Mouse (Mus musculus) midbrain, embryonic 14.5 days (tissue): Measurements from ENCODE around the gene Gm12666. TPM values are rescaled to one million over a fixed set of nuclear protein-coding genes. Genes with fewer than 3 reads are reported as not detected.
A peak's percentile ranks its signal among the peaks of the same experiment; 100 is the strongest.
"Not testable (repeated sequence)": the region's sequence is repeated elsewhere in the genome, so short reads cannot be mapped to it uniquely, and the experiment has no call there.

Experiments
- ATAC-seq: fragments of 200-750 bp; cut with Nextera tagmentation; 2 replicates; pipeline ENCODE4 v1.8.0; 2017; ENCODE audit warnings: moderate number of reproducible peaks, moderate library complexity; ENCODE audit not compliant: low FRiP score, low TSS enrichment
- DNase-seq: peaks from one replicate; pipeline ENCODE4 v3.0.0-alpha.2; 2015
- H3K27ac ChIP-seq: fragments of 300-500 bp; sonication (generic); replicated peaks from 2 replicates; pipeline ENCODE4 v1.5.1; 2014; ENCODE audit warnings: mild to moderate bottlenecking, low read depth, low read length, moderate library complexity
- H3K27me3 ChIP-seq: fragments of 300-500 bp; sonication (generic); 2 replicates; pipeline ENCODE4 v1.6.1; 2014; ENCODE audit warnings: low read length, control low read depth, mixed read lengths; ENCODE audit not compliant: control insufficient read depth, insufficient read depth
- H3K36me3 ChIP-seq: fragments of 300-500 bp; sonication (generic); 2 replicates; pipeline ENCODE4 v1.6.1; 2014; ENCODE audit warnings: low read length, control low read depth; ENCODE audit not compliant: control insufficient read depth, insufficient read depth
- H3K4me1 ChIP-seq: fragments of 300-500 bp; sonication (generic); 2 replicates; pipeline ENCODE4 v1.6.1; 2014; ENCODE audit warnings: mild to moderate bottlenecking, antibody characterized with exemption, low read length, control low read depth; ENCODE audit not compliant: control insufficient read depth, insufficient read depth
- H3K4me2 ChIP-seq: fragments of 300-500 bp; sonication (generic); 2 replicates; pipeline ENCODE4 v1.6.1; 2014; ENCODE audit warnings: mild to moderate bottlenecking, low read length, moderate library complexity
- H3K4me3 ChIP-seq: fragments of 300-500 bp; sonication (generic); replicated peaks from 2 replicates; pipeline ENCODE4 v1.5.1; 2014; ENCODE audit warnings: low read depth, low read length
- H3K9ac ChIP-seq: fragments of 300-500 bp; sonication (generic); replicated peaks from 2 replicates; pipeline ENCODE4 v1.6.1; 2014; ENCODE audit warnings: mild to moderate bottlenecking, low read length, moderate library complexity
- H3K9me3 ChIP-seq: fragments of 300-500 bp; sonication (generic); 2 replicates; pipeline ENCODE4 v1.6.1; 2016; ENCODE audit warnings: low read length, control low read depth, mixed read lengths; ENCODE audit not compliant: control insufficient read depth
- WGBS: fragments of 180-500 bp; shearing (Covaris S2); extraction: QIAGEN DNeasy Blood & Tissue Kit; methylation state at CpG from one replicate; pipeline ENCODE4 v1.1.7; 2014; 5-methylcytosine and 5-hydroxymethylcytosine counted together
- polyA plus RNA-seq: library from polyadenylated mRNA; unstranded; fragments of >200 nt; fragmentation: Nextera tagmentation; extraction: Ambion mirVana; gene quantifications from 2 replicates; pipeline ENCODE4 v1.2.1, GENCODE M21; 2014

Gene Gm12666
- not detected in 2 replicates for polyA plus RNA-seq

DNA sequence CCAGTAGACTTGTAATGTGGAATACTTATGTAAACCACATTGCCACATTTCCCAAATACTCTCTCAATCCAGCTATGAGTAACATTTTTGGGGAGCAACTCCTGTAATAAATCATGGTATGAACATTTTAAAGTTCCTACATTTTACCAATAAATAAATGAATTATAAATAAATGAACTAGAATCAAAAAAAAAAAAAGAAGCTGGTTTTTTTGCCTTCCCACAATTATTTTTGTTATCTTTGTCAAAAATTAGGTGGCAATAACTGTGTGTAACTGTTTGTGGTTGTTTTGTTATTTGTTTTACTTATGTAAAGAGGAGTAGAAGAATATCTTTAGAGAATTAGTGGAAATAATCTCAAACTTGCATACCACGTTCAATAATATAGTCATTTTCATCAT, at the start of gene Gm12666:
Gene Gm12666 (minus strand): TSS at position 101 of the 400 bp plus-strand sequence.
- not testable (repeated sequence) for H3K4me2 ChIP-seq, H3K9me3 ChIP-seq, H3K4me3 ChIP-seq, H3K9ac ChIP-seq, H3K36me3 ChIP-seq, DNase-seq, H3K27me3 ChIP-seq, H3K27ac ChIP-seq, H3K4me1 ChIP-seq, ATAC-seq
- 97% methylated on average over 1 of the region's 1 CpGs for WGBS

GRCm38 (mm10) chr4:92226326-92226725, 34.8 kb upstream of the Gm12666 start:
- DNase-seq (peak; percentile 45), ATAC-seq (no peak)
- Histone ChIP-seq H3K36me3 (no peaks in the 10 kb centered on the region), H3K4me2 (no peak overlapping the region), H3K9me3 (no peaks in the 10 kb centered on the region), H3K9ac (no peak overlapping the region), H3K4me3 (no peak overlapping the region), H3K27ac (no peak overlapping the region), H3K4me1 (no peaks in the 10 kb centered on the region), H3K27me3 (no peaks in the 10 kb centered on the region)
- 89% methylated on average over 2 of the region's 2 CpGs for WGBS

GRCm38 (mm10) chr4:92216286-92216685, 24.7 kb upstream of the Gm12666 start:
- Histone ChIP-seq H3K4me1 (no peaks in the 10 kb centered on the region), H3K4me2 (no peak overlapping the region), H3K27me3 (no peaks in the 10 kb centered on the region), H3K36me3 (no peaks in the 10 kb centered on the region), H3K27ac (no peak overlapping the region), H3K9ac (no peak overlapping the region), H3K4me3 (no peak overlapping the region), H3K9me3 (no peaks in the 10 kb centered on the region)
- ATAC-seq: no peak
- 85% methylated on average over 1 of the region's 1 CpGs for WGBS
- DNase-seq: no peak

DNA sequence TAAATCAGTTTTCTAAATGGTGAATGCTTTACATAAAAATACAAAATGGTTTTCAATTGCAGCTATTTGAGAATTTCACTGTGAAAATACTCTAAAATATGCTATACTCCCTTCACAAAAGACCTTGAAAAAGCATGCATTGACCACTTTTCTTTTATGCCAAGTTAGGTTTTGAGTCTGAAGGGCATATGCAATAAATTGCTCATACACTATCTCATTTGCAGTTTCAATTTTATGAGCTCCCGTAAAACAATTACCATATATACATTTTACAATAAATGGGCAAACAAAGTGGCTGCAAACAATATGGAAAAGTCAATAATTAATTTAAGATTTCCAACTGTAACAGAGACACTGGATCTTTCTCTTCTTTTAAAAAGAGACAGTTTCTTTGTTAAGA, 38.9 kb downstream of the Gm12666 start:
- no peaks in the 10 kb centered on the region for H3K9me3 ChIP-seq
- DNase-seq: no peak
- H3K36me3 ChIP-seq: no peaks in the 10 kb centered on the region
- H3K9ac ChIP-seq: no peak overlapping the region
- H3K4me2 ChIP-seq: no peak overlapping the region
- H3K27me3 ChIP-seq: no peaks in the 10 kb centered on the region
- no peak overlapping the region for H3K4me3 ChIP-seq
- no peak overlapping the region for H3K27ac ChIP-seq
- ATAC-seq: no peak
- WGBS: 94% methylated on average over 1 of the region's 1 CpGs
- H3K4me1 ChIP-seq: no peaks in the 10 kb centered on the region

DNA sequence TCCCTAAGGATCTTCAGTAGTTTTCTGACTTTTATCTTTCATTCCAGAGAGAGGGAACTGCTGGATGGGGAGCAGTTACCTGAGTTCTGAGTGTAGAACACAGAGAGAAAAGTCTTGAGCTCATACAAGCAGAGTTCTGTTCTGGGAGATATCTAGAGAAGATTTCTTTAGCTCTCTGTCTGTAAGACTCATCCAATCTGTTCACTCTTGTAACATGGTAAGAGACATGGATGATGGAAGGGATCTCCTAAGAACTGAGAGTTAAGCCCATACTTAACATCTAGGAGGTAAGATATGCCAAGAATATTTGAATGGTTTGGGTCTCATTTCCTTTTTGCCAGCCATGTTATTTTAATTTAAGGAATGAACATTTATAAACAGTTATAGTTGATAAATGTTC, 44.4 kb downstream of the Gm12666 start, which contains the start of gene Izumo3:
Gene Izumo3 (minus strand): TSS at position 101 of the 400 bp plus-strand sequence.
- H3K27ac ChIP-seq: no peak within 1 kb of the TSS
- ATAC-seq (no peak), DNase-seq (no peak)
- no peaks in the 10 kb centered on the region for H3K36me3 ChIP-seq
- no peaks in the 10 kb centered on the region for H3K4me1 ChIP-seq
- H3K9ac ChIP-seq: no peak within 1 kb of the TSS
- H3K4me2 ChIP-seq: no peak within 1 kb of the TSS
- H3K9me3 ChIP-seq: no peaks in the 10 kb centered on the region
- no peak within 1 kb of the TSS for H3K4me3 ChIP-seq
- no peaks in the 10 kb centered on the region for H3K27me3 ChIP-seq

Other genes with a start within 250 kb of the Gm12666 start
- gene Izumo3, start 44.5 kb downstream of the Gm12666 start, polyA plus RNA-seq: not detected in 2 replicates